Mouse (Mus musculus) neural tube, embryonic 10.5 days (tissue): ENCODE results near the gene Gucy2c.

Source experiments
- DNase-seq: peaks from one replicate; pipeline ENCODE4 v3.0.0-alpha.2; 2017; ENCODE audit warnings: low spot score; ENCODE audit errors: extremely low spot score

Gucy2c gene

GRCm38 (mm10) chr6:136781377-136781986 is at the start of gene Gucy2c:
TSS of gene Gucy2c (minus strand) at chr6:136781765.
- no peak for DNase-seq

GRCm38 (mm10) chr6:136828681-136829080 is 47.1 kb upstream of the Gucy2c start:
- no peak for DNase-seq

GRCm38 (mm10) chr6:136827881-136828561 is 46.5 kb upstream of the Gucy2c start, which contains the start of gene Wbp11:
TSS of gene Wbp11 (minus strand) at chr6:136828233.
- peak; percentile 91 for DNase-seq

GRCm38 (mm10) chr6:136827516-136827880 is 45.9 kb upstream of the Gucy2c start, which contains the start of gene BC049715:
TSS of gene BC049715 (plus strand) at chr6:136827626.
- no peak for DNase-seq

GRCm38 (mm10) chr6:136827116-136827515 is 45.6 kb upstream of the Gucy2c start:
- DNase-seq: no peak

- DNase-seq: no peak
Observed at GRCm38 (mm10) chr6:136824987-136825386, 43.4 kb upstream of the Gucy2c start.

- no peak for DNase-seq
Observed at GRCm38 (mm10) chr6:136821086-136821485, 39.5 kb upstream of the Gucy2c start.

- DNase-seq: no peak
Observed at GRCm38 (mm10) chr6:136820381-136820780, 38.8 kb upstream of the Gucy2c start.

GRCm38 (mm10) chr6:136817549-136817948 is 36.0 kb upstream of the Gucy2c start:
- no peak for DNase-seq

GRCm38 (mm10) chr6:136816826-136817225 is 35.3 kb upstream of the Gucy2c start:
- DNase-seq: no peak

- DNase-seq: no peak
Observed at GRCm38 (mm10) chr6:136815381-136815780, 33.8 kb upstream of the Gucy2c start.

GRCm38 (mm10) chr6:136813117-136813516 is 31.6 kb upstream of the Gucy2c start:
- no peak for DNase-seq

GRCm38 (mm10) chr6:136811196-136811595 is 29.6 kb upstream of the Gucy2c start:
- DNase-seq: no peak

GRCm38 (mm10) chr6:136809673-136810072 is 28.1 kb upstream of the Gucy2c start:
- no peak for DNase-seq

- DNase-seq: no peak
Observed at GRCm38 (mm10) chr6:136809077-136809476, 27.5 kb upstream of the Gucy2c start.

- DNase-seq: peak; percentile 53
Observed at GRCm38 (mm10) chr6:136808631-136809046, 27.1 kb upstream of the Gucy2c start.

- DNase-seq: peak; percentile 96
Observed at GRCm38 (mm10) chr6:136808014-136808417, 26.5 kb upstream of the Gucy2c start, which contains the start of gene H2afj. TSS of gene H2afj (plus strand) at chr6:136808244.

- DNase-seq: peak; percentile 32
Observed at GRCm38 (mm10) chr6:136807395-136808013, 25.9 kb upstream of the Gucy2c start.

- DNase-seq: no peak
Observed at GRCm38 (mm10) chr6:136806819-136807218, 25.3 kb upstream of the Gucy2c start.

- DNase-seq: no peak
Observed at GRCm38 (mm10) chr6:136805409-136805775, 23.8 kb upstream of the Gucy2c start.

GRCm38 (mm10) chr6:136804705-136805408 is 23.3 kb upstream of the Gucy2c start:
- DNase-seq: no peak
